Mouse (Mus musculus) kidney, adult 11 months (tissue): Measurements from ENCODE around the gene S100a2.

Experiments
- DNase-seq: peaks from one replicate; pipeline ENCODE4 v3.0.0; 2022

The S100a2 gene

DNA sequence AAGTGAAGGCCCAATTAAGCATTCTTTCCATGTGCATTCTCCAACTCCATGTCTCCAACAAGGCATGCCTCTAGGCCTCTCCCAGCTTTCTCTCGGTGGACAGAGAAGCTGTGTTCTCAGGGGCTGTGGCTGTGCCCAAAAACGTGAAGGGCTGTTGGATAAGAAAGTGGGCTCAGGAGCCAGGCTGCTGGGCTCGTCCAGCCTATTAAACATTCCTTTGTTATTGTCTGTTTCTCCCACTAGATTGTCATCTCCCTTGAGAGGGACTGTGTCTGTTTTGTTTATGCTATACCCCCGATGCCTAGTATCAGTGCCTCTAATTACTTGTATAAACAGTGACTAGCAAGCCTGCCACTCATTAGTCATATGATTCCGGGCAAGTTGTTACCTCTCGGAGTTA, 7.7 kb downstream of the S100a2 start:
- DNase-seq = no peak

- DNase-seq = no peak
These were observed 8.2 kb downstream of the S100a2 start for GRCm38 (mm10) chr3:90598212-90598611.

DNA sequence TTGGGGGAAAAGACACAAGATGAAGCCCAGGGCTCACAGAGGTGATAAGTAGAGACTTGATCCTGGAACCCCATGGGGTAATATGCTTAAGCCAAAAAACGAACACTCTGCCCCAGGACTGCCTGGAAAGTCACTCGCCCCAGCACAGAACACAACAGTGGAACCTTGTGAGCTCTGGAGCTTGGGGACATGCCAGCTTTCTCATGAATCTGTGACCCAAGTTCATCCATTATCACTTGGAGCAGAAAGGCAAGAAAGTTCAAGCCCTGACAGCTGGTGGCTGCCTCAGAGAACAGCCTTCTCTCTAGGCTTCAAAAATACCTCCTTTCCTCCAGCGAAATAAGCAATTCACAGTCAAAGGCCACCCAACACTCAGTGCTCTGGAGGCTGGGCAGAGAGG, 9.4 kb downstream of the S100a2 start:
- no peak for DNase-seq

GRCm38 (mm10) chr3:90600036-90600435, 10.0 kb downstream of the S100a2 start:
- DNase-seq = no peak

- DNase-seq = no peak
These were observed 10.6 kb downstream of the S100a2 start for GRCm38 (mm10) chr3:90600458-90601195.

DNA sequence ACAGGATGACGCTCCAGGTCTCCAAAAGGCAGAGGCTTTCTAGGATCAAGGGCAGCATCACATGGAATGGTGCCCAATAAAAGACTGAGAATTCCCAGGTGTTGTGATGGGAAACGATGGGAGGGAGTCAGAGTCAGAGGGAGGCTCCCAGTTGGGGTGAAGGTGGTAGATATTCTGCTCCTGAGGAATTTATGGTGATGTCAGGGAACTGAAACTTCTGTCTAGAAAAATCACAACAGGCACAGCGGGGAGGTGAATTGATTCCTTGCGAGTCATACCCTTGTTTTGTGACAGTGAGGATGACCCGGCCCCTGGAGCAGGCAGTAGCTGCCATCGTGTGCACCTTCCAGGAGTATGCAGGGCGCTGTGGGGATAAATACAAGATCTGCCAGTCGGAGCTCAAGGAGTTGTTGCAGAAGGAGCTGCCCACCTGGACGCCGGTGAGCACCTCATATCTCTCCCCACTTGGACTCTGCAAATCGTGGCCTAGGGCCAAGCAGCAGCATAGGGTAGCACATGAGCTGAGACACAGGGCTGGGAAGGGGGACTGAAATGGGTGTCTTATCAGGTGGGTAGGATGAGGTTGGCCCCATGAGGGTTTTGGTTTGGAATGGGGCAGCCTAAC, 11.6 kb downstream of the S100a2 start, which contains the start of gene Gm42674:
TSS of gene Gm42674 (plus strand) at position 419 of the 625 bp plus-strand sequence.
- DNase-seq = no peak

- no peak for DNase-seq
These were observed 13.6 kb downstream of the S100a2 start, which contains the start of gene S100a4 for GRCm38 (mm10) chr3:90603623-90604022. Gene S100a4 (plus strand): TSS chr3:90603771.

GRCm38 (mm10) chr3:90604416-90604815, 14.4 kb downstream of the S100a2 start:
- DNase-seq = peak; percentile 71

- DNase-seq = no peak
These were observed 15.0 kb downstream of the S100a2 start for GRCm38 (mm10) chr3:90605049-90605448.

DNA sequence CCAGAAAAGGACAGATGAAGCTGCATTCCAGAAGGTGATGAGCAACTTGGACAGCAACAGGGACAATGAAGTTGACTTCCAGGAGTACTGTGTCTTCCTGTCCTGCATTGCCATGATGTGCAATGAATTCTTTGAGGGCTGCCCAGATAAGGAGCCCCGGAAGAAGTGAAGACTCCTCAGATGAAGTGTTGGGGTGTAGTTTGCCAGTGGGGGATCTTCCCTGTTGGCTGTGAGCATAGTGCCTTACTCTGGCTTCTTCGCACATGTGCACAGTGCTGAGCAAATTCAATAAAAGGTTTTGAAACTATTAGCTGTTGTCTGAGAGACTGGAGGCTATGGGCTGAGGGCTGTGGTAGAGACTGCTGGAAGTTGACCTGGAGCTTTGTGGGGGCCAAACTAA, 15.7 kb downstream of the S100a2 start:
- no peak for DNase-seq

DNA sequence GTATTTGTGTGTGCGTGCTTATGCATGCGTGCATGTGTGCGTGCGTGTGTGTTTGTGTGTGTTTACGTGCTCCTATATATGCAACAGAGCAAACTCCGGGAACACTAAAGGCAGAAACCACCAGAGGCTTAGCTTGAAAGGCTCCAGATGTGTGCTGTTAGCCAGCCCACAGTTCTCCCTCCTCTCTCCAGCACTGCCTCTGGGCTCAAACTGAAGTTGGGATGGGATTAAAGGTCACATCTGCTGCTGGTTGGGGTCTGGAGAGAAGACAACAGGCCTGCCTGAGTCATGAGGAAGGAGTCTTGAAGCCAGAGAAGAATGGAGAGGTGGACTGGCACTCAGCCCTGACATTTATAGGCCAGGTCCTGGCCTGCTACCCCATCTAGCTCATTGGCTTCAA, 16.1 kb downstream of the S100a2 start:
- DNase-seq = no peak

GRCm38 (mm10) chr3:90607361-90607760, 17.3 kb downstream of the S100a2 start:
- DNase-seq = no peak

DNA sequence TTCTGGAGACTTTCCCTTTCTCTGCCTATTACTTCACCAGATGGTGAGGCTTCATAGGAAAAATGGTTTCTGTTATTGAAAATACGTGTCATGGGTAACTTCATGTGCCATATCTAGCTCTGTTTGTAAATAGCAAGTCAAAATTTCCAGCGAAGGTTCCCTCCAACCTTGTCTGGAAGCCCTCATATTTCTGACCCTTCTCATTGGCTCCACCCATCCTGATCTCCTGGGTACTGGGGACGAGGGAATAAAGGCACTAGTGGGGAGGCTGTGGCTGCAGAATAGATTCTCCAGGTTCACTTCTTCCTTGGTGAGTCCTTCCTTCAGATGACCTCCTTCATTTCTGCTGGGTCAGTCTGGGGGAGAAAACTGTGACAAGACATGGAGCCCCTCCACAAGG, 18.2 kb downstream of the S100a2 start, which contains the start of gene S100a5:
TSS of gene S100a5 (plus strand) at position 301 of the 400 bp plus-strand sequence.
- DNase-seq = no peak

DNA sequence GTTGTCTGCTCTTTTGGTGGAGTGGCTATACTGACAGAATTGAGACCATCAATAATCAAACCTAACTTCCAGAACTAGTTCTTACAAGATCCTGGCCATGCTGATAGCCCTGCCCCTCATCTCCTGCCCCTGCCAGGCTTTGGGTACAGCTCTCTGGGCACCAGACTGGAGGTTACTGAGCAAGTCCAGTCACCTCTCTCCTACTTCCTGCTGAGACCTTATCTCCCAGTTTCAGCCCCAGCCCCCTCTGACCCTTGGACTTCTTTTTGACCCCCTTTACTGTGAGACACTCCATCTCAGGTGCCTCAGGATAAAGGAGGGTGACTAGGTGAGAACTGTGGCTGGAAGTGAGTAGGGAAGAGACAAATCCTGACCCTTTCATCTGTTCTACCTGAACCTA, 19.1 kb downstream of the S100a2 start:
- no peak for DNase-seq

- DNase-seq = no peak
These were observed 21.4 kb downstream of the S100a2 start for GRCm38 (mm10) chr3:90611494-90611893.

DNA sequence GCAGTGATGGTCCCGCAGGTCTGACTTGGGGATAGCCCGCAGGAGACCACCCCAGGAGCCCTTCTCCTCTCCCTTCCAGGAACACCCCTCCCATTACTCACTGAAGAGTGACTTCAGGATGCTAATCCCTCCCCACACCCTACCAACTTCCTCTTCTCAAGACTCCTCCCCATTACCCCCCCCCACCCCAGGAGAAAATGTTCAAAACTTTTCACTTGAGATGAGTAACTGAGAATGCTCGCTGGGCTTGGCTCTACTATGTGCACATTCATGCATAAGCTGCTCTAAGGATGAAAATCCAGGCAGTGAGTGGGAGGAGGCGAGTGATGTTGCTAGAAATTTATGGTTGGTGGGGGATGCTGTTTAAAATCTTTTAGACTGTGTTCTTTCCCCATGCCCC, 22.0 kb downstream of the S100a2 start:
- no peak for DNase-seq

GRCm38 (mm10) chr3:90612728-90613291, 22.8 kb downstream of the S100a2 start, which contains the start of gene S100a6:
Gene S100a6 (plus strand): TSS chr3:90612882.
- DNase-seq = peak; percentile 39

DNA sequence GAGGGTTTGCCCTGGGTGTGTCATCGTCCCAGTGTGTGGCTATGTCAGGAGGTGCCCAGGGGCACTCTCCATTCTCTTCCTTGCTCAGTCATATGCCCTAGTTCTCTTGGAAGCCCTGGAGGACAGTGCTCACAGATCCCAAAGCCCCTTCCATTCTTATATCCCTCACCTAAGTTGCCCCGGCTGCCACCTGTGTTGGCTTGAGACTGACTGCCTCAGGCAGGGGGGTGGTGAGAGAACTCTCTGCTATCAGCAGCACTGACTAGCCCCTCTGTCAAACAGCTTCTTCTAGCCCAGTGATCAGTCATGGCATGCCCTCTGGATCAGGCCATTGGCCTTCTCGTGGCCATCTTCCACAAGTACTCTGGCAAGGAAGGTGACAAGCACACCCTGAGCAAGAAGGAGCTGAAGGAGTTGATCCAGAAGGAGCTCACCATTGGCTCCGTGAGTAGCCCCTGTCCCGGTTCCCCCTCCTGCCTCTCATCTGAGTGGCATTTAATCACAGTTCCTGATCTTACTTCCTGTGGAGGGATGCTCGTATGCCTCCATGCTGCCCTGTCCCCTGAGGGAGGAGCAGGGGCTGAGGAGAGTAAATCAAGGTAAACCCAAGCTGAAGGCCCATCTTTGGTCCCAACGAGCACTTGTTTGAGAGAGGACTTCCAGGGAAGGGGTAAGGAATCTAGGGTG, 23.6 kb downstream of the S100a2 start:
- DNase-seq = no peak

DNA sequence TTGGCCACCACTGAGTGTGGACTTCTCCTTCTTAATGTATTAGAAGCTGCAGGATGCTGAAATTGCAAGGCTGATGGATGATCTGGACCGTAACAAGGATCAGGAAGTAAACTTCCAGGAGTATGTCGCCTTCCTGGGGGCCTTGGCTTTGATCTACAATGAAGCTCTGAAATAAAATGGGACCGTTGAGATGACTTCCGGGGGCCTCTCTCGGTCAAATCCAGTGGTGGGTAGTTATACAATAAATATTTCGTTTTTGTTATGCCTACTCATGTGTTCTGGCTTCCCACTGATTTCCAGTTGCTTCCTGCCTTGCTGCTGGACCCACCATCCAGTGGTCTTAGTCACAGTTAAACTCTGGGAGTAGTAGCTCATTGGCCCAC, 24.1 kb downstream of the S100a2 start:
- DNase-seq = no peak

- no peak for DNase-seq
These were observed 24.7 kb downstream of the S100a2 start for GRCm38 (mm10) chr3:90614611-90615251.

DNA sequence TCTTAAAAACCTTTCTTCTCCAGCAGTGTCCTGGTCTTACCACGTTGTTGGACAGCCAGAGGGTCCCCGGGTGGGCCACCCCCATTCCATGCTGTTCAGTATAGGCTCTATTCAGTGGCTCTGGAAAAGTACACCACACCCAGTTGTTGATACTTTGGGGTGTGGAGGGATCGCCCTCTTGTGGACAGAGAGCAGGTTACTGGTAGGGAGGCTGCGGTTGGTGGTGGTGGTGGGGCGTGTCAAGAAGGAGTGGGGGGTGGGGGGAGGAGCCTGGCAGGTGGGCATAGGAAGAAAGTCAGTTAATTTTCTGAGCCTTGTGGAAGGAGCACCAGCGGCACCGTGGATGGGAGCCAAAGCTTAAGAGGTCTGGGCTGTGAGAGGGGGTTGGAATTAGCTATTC, 25.4 kb downstream of the S100a2 start:
- peak; percentile 60 for DNase-seq

- DNase-seq = no peak
These were observed 25.9 kb downstream of the S100a2 start for GRCm38 (mm10) chr3:90615911-90616310.

DNA sequence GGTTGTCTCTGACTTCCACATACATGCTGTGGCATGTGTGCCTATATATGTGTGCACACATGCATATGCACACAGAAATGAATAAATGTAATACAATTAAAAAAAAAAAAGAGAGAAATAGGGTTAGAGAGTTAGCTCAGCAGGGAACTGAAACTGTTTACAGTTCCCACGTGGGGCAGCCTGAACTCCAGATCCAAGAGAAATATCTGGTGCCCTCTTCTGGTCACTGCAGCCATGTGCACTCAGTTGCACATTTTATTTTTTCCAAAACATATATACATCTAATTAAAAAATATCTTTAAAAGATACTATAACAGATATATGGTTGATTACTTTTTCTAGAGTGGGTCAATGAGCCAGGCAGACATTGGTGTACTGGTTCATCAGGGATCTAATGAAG, 27.5 kb downstream of the S100a2 start:
- no peak for DNase-seq
